Mouse (Mus musculus) thymus, adult 2 months (tissue): ENCODE results near the gene Cdca7l.

Experiments
- CTCF ChIP-seq: fragments of 200-500 bp; IDR thresholded peaks from 2 replicates; pipeline ENCODE4 v1.5.1; 2012; ENCODE audit warnings: mild to moderate bottlenecking, control low read depth, low read length, moderate library complexity, borderline replicate concordance; ENCODE audit not compliant: control insufficient read depth, poor library complexity, insufficient read depth; ENCODE audit errors: extremely low read depth
- POLR2A ChIP-seq: fragments of 200-500 bp; IDR thresholded peaks from 2 replicates; pipeline ENCODE4 v1.6.1; 2012; ENCODE audit warnings: mild to moderate bottlenecking, low read length, control low read depth, moderate library complexity; ENCODE audit not compliant: control insufficient read depth, poor library complexity, insufficient read depth; ENCODE audit errors: extremely low read depth

- no peak for TF ChIP-seq POLR2A
- TF ChIP-seq CTCF = no peak
Observed at GRCm38 (mm10) chr12:117914613-117915245, 110.6 kb downstream of the Cdca7l start.
